Mouse (Mus musculus): ENCODE data around the gene Mgll.

Gene Mgll

DNA sequence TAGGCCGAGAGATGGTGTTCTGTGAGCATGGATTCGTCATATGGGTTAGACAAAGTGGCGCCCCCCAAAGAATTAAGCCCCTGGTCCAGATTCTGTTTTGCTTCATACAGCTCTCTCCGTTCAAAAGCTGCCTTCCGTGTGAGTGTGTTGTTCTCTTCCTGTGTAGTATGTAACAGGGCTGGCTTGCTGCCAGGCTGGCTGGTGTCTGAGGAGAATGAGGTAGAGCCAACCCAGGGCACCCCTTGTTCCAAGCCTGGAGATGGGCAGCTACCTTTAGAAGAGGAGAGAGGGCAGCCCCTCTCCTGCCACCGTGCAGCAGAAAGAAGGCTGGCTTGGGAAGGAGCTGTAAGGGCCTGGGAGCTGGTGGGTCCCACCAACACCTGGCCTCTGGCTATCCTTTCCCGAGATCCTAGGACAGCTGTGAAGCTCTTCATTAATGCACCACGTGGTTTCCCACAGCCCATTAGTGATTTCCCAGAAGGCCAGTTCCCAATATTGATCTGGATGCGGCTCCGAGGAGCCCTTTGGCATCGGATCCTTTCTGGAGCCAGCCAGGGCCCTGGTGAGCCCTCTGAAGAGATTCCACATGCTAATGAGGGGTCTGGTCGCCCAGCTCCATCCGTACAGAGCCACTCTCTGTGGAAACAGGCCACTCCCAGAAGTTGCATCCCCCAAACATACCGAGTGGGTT lies 19.5 kb downstream of the Mgll start:
- DNase-seq (ENCODE audit: low spot score in 2 of 2) = no peak

GRCm38 (mm10) chr6:88745027-88745426 lies 20.8 kb downstream of the Mgll start:
- DNase-seq (ENCODE audit: low spot score in 2 of 2) = no peak

GRCm38 (mm10) chr6:88746271-88746670 lies 22.1 kb downstream of the Mgll start:
- no peak for DNase-seq (ENCODE audit: low spot score in 2 of 2)

DNA sequence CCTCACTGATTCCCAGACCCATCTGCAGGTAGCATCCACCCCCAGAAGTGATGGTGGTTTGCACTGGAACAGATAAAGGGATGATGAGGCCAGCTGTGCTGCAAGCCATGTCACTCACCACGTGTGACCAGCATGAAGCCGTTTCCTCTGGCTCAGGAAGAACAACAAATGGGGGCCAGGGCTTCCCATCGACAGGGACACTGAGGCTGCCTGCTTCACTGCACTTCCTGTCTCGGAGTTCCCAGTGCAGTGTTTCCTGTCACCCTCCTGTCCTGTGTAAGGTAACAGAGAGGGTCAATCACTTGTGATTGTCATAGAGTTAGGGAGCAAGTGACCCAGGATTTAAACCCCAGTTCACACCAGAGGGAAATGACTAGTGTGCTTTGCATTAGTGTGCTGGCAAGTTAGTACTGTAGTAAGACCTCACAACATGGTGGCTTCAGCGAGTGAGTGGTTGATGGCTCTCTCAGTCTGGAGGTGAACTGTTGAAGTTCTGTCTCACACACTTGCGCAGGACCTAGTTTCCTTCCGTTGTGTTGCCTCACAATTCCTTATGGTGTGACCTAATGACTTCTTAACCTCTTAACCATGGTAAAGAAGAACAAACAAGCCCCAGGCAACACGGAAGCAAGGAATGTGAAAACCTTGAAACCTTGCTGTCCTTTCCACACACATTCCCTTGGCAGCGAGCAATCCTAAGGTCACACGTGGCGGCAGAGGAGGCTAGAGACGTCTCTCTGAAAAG lies 23.3 kb downstream of the Mgll start:
- DNase-seq (ENCODE audit: low spot score in 2 of 2) = no peak

DNA sequence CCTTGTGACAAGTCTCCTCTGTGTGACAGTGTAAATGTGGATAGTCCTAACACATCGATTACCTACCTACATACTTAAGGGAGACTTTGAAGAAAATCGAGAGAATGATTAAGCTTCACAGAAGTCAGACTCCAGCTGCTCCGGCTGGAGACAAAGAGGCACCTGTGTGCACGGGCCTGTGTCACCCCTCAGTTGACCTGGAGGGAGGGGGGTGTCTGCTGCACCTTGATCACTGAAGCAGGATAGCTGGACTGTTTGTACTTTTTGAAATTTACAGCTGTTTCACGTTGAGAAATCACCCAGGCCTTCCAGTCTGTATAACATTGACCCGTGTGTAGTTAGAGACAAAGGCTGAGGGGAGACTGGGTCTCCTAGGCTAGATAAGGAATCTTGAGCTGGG lies 26.7 kb downstream of the Mgll start:
- DNase-seq (ENCODE audit: low spot score in 2 of 2) = no peak

- DNase-seq (ENCODE audit: low spot score in 2 of 2) = peak in 1 of 2 experiments; percentile 32
These were observed 28.6 kb downstream of the Mgll start for GRCm38 (mm10) chr6:88752711-88753219.

DNA sequence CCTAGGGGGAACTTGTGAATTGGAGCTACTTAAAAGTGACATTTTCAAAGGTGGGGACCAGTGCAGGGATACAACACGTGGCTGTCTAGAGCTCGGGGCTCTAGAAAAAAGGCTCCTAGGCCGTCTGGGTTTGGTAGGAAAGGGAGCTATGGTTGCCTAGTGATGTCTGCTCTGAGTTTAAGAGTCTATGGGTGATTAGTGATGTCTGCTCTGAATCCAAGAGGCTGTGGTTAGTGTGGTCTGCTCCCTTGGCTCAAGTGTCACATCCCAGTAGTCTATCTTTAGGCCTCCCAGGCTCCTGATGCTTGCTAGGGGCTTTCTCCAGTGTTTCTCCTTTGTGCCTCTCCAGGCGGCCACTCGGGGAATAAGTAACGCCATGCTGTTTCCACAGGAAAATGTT lies 29.4 kb downstream of the Mgll start:
- no peak for DNase-seq (ENCODE audit: low spot score in 2 of 2)

GRCm38 (mm10) chr6:88756992-88757391 lies 32.8 kb downstream of the Mgll start:
- DNase-seq (ENCODE audit: low spot score in 2 of 2) = no peak

- peak in 1 of 2 experiments; percentile 23 for DNase-seq (ENCODE audit: low spot score in 2 of 2)
These were observed 33.9 kb downstream of the Mgll start for GRCm38 (mm10) chr6:88758074-88758473.

DNA sequence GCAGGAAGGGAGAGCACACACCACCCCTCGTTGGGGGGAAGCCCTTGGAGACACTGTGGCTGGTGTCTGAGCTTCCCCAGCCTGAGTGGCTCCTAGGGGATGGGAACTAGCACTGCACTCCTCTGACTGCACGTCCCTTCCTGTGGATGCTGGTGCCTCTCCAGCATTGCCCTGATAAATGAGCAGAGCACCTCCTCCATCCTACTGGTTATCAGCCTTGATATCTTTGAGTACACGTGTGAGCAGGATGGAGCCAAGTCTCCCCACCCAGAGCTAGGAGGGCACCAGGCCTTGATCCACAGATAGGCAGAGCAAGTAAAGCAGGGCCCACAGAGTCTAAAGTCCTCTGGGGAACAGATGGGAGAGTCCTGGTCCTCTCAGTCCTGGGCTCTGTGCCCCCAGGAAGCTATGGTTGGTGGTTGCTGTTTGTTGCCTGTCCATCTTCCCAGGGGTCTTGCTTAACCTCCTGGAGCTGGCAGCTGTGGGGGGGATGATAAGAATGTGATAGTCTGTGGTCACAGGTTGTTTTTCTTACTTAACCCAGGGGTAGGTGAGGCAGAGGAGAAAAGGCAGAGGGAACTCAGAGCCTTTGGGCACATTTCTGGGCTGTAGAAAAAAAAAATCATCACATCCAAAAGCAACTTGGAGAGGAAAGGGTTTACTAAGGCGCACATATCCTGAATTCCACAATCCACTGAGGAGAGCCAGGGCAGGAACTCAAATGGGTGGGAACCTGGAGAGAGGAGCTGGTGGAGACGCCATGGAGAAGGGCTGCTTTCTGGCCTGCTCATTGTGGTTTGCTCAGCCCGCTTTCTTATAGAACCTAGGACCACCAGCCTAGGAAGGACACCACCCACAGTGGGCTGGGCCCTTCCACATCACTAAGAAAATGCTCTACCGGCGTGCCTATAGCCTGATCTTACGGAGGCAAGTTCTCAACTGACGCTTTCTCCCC lies 34.6 kb downstream of the Mgll start:
- DNase-seq (ENCODE audit: low spot score in 2 of 2) = peak; percentile 56 to 71

- DNase-seq (ENCODE audit: low spot score in 2 of 2) = peak; percentile 76 to 85
These were observed 35.7 kb downstream of the Mgll start for GRCm38 (mm10) chr6:88759793-88760453.

GRCm38 (mm10) chr6:88760935-88761635 lies 36.9 kb downstream of the Mgll start:
- no peak for DNase-seq (ENCODE audit: low spot score in 2 of 2)

DNA sequence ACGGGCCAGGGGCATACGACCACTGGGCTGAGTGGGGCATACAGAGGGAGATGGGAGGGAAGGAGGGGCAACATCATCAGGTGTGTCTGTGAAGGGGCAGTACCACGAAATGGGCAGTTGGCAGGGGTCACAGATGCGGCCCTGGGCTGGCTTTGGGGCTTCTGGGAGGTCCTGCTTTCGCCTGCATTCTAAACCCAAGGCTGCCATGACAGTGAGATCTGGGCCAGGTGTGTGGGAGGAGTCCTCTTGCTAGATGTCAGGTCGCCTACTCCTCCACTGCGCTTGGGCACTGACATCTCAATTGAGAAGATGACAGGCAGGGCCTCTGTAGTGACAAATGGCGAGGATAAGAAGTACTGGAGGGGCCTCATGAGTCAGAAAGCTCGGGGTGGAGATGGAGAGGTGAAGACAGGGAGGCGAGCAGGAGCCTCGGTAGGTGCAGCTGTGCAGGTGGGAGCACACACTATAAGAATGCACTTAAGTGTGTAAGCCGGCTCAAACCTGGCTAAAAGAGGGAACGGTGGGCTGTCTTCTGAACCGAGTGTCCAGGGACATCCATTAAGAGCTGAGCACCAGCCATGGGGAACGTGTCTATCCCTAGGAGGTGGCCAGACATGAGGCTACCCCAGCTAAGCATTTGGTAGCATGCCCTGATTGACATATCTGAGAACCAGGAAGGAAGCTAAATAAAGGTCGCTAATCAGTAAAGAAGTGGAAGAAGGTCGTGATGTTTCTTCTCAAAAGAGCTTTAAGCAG lies 37.6 kb downstream of the Mgll start:
- DNase-seq (ENCODE audit: low spot score in 2 of 2) = no peak

GRCm38 (mm10) chr6:88762440-88763196 lies 38.4 kb downstream of the Mgll start:
- DNase-seq (ENCODE audit: low spot score in 2 of 2) = no peak

GRCm38 (mm10) chr6:88763518-88764077 lies 39.4 kb downstream of the Mgll start:
- DNase-seq (ENCODE audit: low spot score in 2 of 2) = no peak

DNA sequence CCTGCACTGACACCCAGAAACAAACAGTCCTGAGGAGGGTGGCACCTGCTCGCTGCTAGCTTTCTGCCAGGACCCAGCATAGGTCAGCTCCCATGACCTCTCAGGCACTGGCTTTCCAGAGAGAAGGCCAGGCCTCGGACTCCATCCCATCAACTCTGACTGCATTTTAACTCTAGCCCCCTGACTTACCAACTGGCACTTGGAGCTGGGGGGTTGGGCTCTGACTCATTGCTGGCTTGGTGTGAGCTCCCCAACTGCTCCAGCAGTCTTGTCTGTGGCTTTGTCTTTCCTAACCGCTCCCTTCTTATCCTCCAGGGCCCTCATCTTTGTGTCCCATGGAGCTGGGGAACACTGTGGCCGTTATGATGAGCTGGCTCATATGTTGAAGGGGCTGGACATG lies 40.1 kb downstream of the Mgll start:
- no peak for DNase-seq (ENCODE audit: low spot score in 2 of 2)

DNA sequence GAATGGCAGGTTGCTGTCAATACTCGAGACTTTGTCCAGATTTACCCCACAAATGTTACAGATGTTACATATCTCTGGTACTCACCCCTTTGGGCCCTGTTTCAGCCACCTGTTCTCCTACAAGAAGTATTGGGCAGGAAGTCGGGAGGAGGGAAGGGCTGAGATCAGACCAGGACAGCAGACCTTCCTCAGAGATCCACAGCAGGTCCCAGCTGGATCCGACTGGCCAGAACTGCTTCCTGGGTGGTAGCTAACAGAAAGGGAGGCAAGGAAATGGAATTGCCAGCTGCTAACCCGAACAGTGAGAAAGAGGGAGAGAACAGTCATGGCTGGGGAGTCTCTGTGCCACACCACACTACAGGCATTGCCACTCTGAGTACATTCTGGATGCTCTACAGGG lies 43.5 kb downstream of the Mgll start:
- no peak for DNase-seq (ENCODE audit: low spot score in 2 of 2)

DNA sequence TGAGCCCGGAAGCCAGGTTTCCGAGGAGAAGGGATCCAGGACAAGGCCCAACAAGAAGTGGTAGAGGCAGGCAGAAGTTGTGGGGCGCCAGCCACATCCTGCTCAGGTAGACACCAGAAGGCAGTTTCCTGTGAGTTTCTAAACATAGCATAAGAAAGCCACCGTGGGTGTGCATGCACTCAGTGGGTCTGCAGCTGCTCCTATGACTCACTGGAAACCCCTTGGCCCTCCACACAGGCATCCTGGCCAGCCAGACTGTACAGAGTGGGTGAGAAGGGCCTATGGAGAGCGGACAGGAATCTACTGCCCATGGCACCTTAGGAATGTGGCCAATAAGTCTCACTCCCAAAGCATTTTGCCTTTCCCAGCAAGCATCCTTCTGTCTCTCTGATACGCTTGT lies 45.5 kb downstream of the Mgll start:
- DNase-seq (ENCODE audit: low spot score in 2 of 2) = peak; percentile 38 to 44

GRCm38 (mm10) chr6:88770300-88770904 lies 46.2 kb downstream of the Mgll start:
- no peak for DNase-seq (ENCODE audit: low spot score in 2 of 2)

Data from spleen, postnatal 36 days (tissue).